Mouse (Mus musculus): Measurements from ENCODE around the gene Fbxo34.
"Not testable (repeated sequence)": the region's sequence is repeated elsewhere in the genome, so short reads cannot be mapped to it uniquely, and the experiment has no call there.

The Fbxo34 gene

GRCm38 (mm10) chr14:47450121-47450520 is at the start of gene Fbxo34:
Gene Fbxo34, plus strand, starts transcription at chr14:47450421.
- DNase-seq (ENCODE audit: low spot score): not testable (repeated sequence)

GRCm38 (mm10) chr14:47402735-47403134 is 47.5 kb upstream of the Fbxo34 start:
- DNase-seq (ENCODE audit: low spot score): no peak

GRCm38 (mm10) chr14:47406000-47406399 is 44.2 kb upstream of the Fbxo34 start:
- DNase-seq (ENCODE audit: low spot score): no peak

GRCm38 (mm10) chr14:47417346-47417745 is 32.9 kb upstream of the Fbxo34 start:
- no peak for DNase-seq (ENCODE audit: low spot score)

GRCm38 (mm10) chr14:47417775-47418665 is 32.2 kb upstream of the Fbxo34 start, which contains the start of gene Dlgap5:
Gene Dlgap5, minus strand, starts transcription at chr14:47418407.
- DNase-seq (ENCODE audit: low spot score): peak; percentile 95

- DNase-seq (ENCODE audit: low spot score): no peak
These were observed 31.6 kb upstream of the Fbxo34 start for GRCm38 (mm10) chr14:47418666-47418991.

GRCm38 (mm10) chr14:47419034-47419625 is 31.1 kb upstream of the Fbxo34 start:
- DNase-seq (ENCODE audit: low spot score): no peak

GRCm38 (mm10) chr14:47419723-47420276 is 30.4 kb upstream of the Fbxo34 start:
- DNase-seq (ENCODE audit: low spot score): no peak

GRCm38 (mm10) chr14:47421606-47422005 is 28.6 kb upstream of the Fbxo34 start:
- no peak for DNase-seq (ENCODE audit: low spot score)

- DNase-seq (ENCODE audit: low spot score): no peak
These were observed 27.8 kb upstream of the Fbxo34 start for GRCm38 (mm10) chr14:47422466-47422865.

- no peak for DNase-seq (ENCODE audit: low spot score)
These were observed 17.2 kb upstream of the Fbxo34 start for GRCm38 (mm10) chr14:47432987-47433386.

- no peak for DNase-seq (ENCODE audit: low spot score)
These were observed 11.3 kb upstream of the Fbxo34 start for GRCm38 (mm10) chr14:47438947-47439346.

- no peak for DNase-seq (ENCODE audit: low spot score)
These were observed 5.3 kb upstream of the Fbxo34 start for GRCm38 (mm10) chr14:47444907-47445306.

- DNase-seq (ENCODE audit: low spot score): no peak
These were observed 4.7 kb upstream of the Fbxo34 start for GRCm38 (mm10) chr14:47445331-47446095.

- DNase-seq (ENCODE audit: low spot score): no peak
These were observed 9.3 kb downstream of the Fbxo34 start for GRCm38 (mm10) chr14:47459556-47459955.

- no peak for DNase-seq (ENCODE audit: low spot score)
These were observed 11.8 kb downstream of the Fbxo34 start for GRCm38 (mm10) chr14:47461997-47462396.

GRCm38 (mm10) chr14:47462453-47462852 is 12.2 kb downstream of the Fbxo34 start:
- no peak for DNase-seq (ENCODE audit: low spot score)

GRCm38 (mm10) chr14:47462877-47463460 is 12.7 kb downstream of the Fbxo34 start:
- no peak for DNase-seq (ENCODE audit: low spot score)

GRCm38 (mm10) chr14:47464426-47464825 is 14.2 kb downstream of the Fbxo34 start:
- no peak for DNase-seq (ENCODE audit: low spot score)

GRCm38 (mm10) chr14:47465468-47466175 is 15.4 kb downstream of the Fbxo34 start:
- no peak for DNase-seq (ENCODE audit: low spot score)

GRCm38 (mm10) chr14:47472359-47472742 is 22.1 kb downstream of the Fbxo34 start:
- DNase-seq (ENCODE audit: low spot score): peak; percentile 93
